Mouse (Mus musculus) thymus, adult 2 months (tissue): ENCODE data around the gene Cnpy2.

Experiments used
- CTCF ChIP-seq: fragments of 200-500 bp; IDR thresholded peaks from 2 replicates; pipeline ENCODE4 v1.5.1; 2012; ENCODE audit warnings: mild to moderate bottlenecking, control low read depth, low read length, moderate library complexity, borderline replicate concordance; ENCODE audit not compliant: control insufficient read depth, poor library complexity, insufficient read depth; ENCODE audit errors: extremely low read depth
- POLR2A ChIP-seq: fragments of 200-500 bp; IDR thresholded peaks from 2 replicates; pipeline ENCODE4 v1.6.1; 2012; ENCODE audit warnings: mild to moderate bottlenecking, low read length, control low read depth, moderate library complexity; ENCODE audit not compliant: control insufficient read depth, poor library complexity, insufficient read depth; ENCODE audit errors: extremely low read depth

DNA sequence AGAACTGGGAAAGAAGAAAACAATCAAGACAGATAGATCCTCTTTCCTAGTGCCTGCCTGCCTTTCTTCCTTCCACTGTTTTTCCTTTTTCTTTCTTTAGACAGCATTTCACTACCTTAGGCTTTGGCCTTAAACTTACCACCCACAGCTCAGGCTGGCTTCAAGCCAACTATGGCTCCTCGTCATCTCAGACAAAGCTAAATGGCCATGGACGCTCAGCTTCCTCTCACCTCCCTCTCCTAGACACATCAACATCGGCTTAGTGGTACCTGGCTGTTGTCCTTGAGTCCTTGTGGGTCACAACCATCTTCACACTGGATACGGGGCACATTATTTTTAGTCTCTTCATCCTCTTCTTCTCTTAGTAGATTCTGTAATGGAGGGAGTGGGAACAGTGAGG lies 25.0 kb upstream of the Cnpy2 start:
- no peak for TF ChIP-seq CTCF
- no peak for TF ChIP-seq POLR2A
